Mouse (Mus musculus) bone marrow macrophage, adult 2 months (primary cell): ENCODE data around the gene Chrm4. TPM values are rescaled to one million over a fixed set of nuclear protein-coding genes. Genes with fewer than 3 reads are reported as not detected.

Experiments used
- H3K27ac ChIP-seq: 2 replicates; pipeline ENCODE4 v1.5.1; 2012; ENCODE audit warnings: low read depth, low read length; ENCODE audit not compliant: insufficient read depth
- H3K4me1 ChIP-seq: 2 replicates; pipeline ENCODE4 v1.6.1; 2012; ENCODE audit warnings: low read length; ENCODE audit not compliant: control insufficient read depth, insufficient read depth
- H3K4me3 ChIP-seq: 2 replicates; pipeline ENCODE4 v1.5.1; 2012; ENCODE audit warnings: mild to moderate bottlenecking, low read length, moderate library complexity; ENCODE audit not compliant: insufficient read depth
- CTCF ChIP-seq: IDR thresholded peaks from 2 replicates; pipeline ENCODE4 v1.5.1; 2012; ENCODE audit warnings: low read depth, mild to moderate bottlenecking, low read length, moderate library complexity
- POLR2A ChIP-seq: IDR thresholded peaks from 2 replicates; pipeline ENCODE4 v1.6.1; 2012; ENCODE audit warnings: mild to moderate bottlenecking, low read depth, low read length, borderline replicate concordance
- polyA plus RNA-seq: library from polyadenylated mRNA; stranded (reverse); fragments of >200 nt; gene quantifications from 2 replicates; pipeline ENCODE4 v1.2.4, GENCODE M21; 2012; ENCODE audit not compliant: missing spikeins, insufficient read depth, insufficient read length

Gene Chrm4
- not detected in 2 replicates for polyA plus RNA-seq

- H3K27ac ChIP-seq = no peak within 1 kb of the TSS
- no peak within 1 kb of the TSS for H3K4me3 ChIP-seq
- H3K4me1 ChIP-seq = peaks cover 17% of the 10 kb centered on the region
- TF ChIP-seq CTCF = no peak
- TF ChIP-seq POLR2A = no peak
Measured at GRCm38 (mm10) chr2:91926949-91927348, at the start of gene Chrm4. Chrm4 (plus strand) TSS chr2:91927249.

GRCm38 (mm10) chr2:91878387-91879180 lies 48.5 kb upstream of the Chrm4 start:
- Histone ChIP-seq H3K4me1 (peaks cover 29% of the 10 kb centered on the region), H3K4me3 (no peak overlapping the region), H3K27ac (no peak overlapping the region)
- no peak for TF ChIP-seq POLR2A
- no peak for TF ChIP-seq CTCF

DNA sequence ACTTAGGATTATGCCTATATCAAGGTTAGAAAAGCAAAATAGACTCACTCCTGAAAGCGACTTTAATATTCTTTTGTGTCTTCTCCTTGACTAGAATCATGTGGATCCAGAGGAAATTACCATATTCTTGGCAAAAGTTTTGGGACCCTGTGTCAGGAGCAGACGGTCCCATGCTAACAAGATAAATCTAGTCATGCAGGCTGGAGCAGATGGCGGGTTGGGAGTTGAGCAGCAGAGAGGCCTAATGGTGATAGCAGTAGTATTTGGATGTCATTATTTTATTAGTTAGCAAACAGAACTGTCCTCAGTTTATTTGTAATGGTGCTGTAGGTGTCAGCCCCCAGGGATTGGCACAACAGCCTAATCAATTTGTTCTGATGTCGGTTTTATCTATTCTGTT lies 43.1 kb upstream of the Chrm4 start:
- TF ChIP-seq CTCF = no peak
- TF ChIP-seq POLR2A = no peak

DNA sequence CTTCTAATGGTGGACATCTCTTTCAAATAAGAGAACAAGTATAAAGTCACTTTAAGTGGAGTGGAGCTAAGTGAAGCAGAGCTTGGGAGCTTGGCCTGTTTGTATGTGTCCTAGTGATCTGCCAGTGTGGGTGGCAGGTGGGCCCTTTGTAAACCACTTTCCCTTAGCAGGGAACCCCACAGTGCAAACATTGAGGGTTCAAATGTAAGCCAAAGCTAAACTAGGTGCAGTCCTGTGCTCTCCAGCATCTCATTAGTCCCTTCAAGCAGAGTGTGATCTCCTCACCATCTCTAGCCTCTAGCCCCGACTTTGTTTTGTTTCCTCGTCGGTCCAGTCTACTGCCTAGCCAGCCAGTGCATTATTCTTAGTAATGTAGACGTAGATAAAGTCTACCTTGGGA lies 42.4 kb upstream of the Chrm4 start:
- H3K27ac ChIP-seq = no peak overlapping the region
- no peak for TF ChIP-seq POLR2A
- no peak for TF ChIP-seq CTCF
- H3K4me1 ChIP-seq = peaks cover 10% of the 10 kb centered on the region
- H3K4me3 ChIP-seq = no peak overlapping the region

More for the DNA sequence above, 43.1 kb upstream of the Chrm4 start:
- Histone ChIP-seq H3K4me3 (no peak overlapping the region), H3K27ac (no peak overlapping the region), H3K4me1 (peaks cover 10% of the 10 kb centered on the region)

- no peak overlapping the region for H3K27ac ChIP-seq
- no peak overlapping the region for H3K4me3 ChIP-seq
- peaks cover 3% of the 10 kb centered on the region; the same call in 1 of the 2 replicates for H3K4me1 ChIP-seq
- TF ChIP-seq POLR2A (no peak), CTCF (no peak)
Measured at GRCm38 (mm10) chr2:91894716-91895115, 32.3 kb upstream of the Chrm4 start.

GRCm38 (mm10) chr2:91895401-91895800 lies 31.6 kb upstream of the Chrm4 start:
- H3K4me3 ChIP-seq = no peak overlapping the region
- TF ChIP-seq CTCF = no peak
- TF ChIP-seq POLR2A = no peak
- no peak overlapping the region for H3K27ac ChIP-seq
- peaks cover 3% of the 10 kb centered on the region; the same call in 1 of the 2 replicates for H3K4me1 ChIP-seq

GRCm38 (mm10) chr2:91897968-91898367 lies 29.1 kb upstream of the Chrm4 start:
- Histone ChIP-seq H3K27ac (no peak overlapping the region), H3K4me3 (no peak overlapping the region), H3K4me1 (peaks cover 3% of the 10 kb centered on the region; the same call in 1 of the 2 replicates)
- no peak for TF ChIP-seq CTCF
- no peak for TF ChIP-seq POLR2A

DNA sequence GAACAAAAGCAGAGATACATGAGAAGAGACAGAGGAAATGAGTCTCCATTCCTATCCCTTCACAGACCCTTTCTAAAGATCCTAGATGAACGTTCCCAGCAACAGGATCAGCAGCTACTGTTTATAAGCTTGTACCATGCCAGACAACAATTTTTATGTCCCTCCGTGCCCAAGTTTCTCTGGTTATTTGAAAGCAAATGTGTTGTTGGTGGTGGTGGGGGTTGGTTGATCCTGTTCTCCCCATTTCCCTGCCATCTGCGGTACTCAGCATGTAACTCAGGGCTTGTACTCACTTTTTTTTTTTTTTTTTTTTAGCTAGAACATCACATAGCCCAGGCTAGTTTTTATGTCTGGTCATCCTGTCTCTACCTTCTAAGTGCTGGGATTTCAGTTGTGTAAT lies 27.9 kb upstream of the Chrm4 start:
- no peak overlapping the region for H3K4me3 ChIP-seq
- TF ChIP-seq POLR2A = no peak
- no peak overlapping the region for H3K27ac ChIP-seq
- H3K4me1 ChIP-seq = peaks cover 3% of the 10 kb centered on the region; the same call in 1 of the 2 replicates

DNA sequence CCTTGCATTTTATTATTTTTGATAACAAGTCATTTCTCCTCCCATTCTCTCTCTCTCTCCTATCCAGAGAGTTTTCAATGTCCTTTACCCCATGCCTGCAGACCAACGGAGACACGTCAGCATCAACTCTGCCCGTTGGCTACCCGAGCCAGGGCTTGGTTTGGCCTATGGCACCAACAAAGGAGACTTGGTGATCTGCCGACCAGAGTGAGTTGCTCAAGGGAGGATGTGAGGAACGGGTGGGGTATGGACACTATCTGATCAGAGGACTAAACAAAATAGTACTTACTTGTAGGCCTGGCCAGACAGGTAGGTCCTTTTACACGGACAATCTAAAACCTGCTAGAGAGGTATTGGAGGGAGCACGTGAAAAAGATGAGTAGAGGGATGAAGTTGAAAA lies 26.6 kb upstream of the Chrm4 start:
- Histone ChIP-seq H3K27ac (no peak overlapping the region), H3K4me1 (no peaks in the 10 kb centered on the region), H3K4me3 (no peak overlapping the region)
- TF ChIP-seq CTCF = no peak
- no peak for TF ChIP-seq POLR2A

GRCm38 (mm10) chr2:91902336-91902735 lies 24.7 kb upstream of the Chrm4 start:
- Histone ChIP-seq H3K4me3 (no peak overlapping the region), H3K4me1 (no peaks in the 10 kb centered on the region), H3K27ac (no peak overlapping the region)
- no peak for TF ChIP-seq POLR2A
- TF ChIP-seq CTCF = no peak
